Comparison of ENCODE assay signal across 8 mouse cellular contexts in the genomic region with DNA sequence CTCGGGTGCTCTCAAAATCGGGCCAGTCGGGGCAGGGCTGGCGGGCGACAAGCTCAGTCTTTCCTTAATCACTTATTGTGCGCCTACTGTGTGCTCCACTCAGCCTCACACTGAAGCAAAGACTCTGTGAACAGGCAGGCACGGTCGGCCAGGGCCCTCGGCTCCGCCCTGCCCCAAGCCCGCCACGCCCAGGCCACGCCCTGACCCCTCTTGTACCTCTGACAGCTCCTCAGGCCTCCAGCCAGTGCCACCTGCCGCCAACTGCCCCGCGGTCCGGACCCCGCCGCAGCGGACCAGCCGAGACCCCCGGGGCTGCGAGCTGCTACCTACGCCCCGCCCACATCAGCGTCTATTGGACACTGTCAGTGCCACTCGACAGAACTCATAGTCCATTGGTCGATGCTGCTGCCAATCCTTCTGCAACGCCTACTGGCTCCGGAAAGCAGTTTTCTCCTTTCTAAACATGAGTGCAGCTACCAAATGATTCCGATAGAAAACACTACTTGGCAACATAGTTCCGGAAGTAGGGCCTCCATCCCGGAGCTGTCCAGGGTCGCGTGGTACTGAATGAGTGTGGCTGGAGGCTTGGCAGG. TPM values are rescaled to one million over a fixed set of nuclear protein-coding genes. Genes with fewer than 3 reads are reported as not detected.
DNase-seq lines count a peak whose midpoint lies in the region; ATAC-seq and TF ChIP-seq lines count a peak whose summit lies in the region.

TSS of gene Slc39a3 (minus strand) at position 439 of the 593 bp plus-strand sequence.

- peak within 1 kb of the TSS; percentile 61; the same call in 1 of the 2 replicates for H3K9ac ChIP-seq in kidney, embryonic 14.5 days (ENCODE audit: low read depth, low read length)
- H3K9ac ChIP-seq in limb, embryonic 15.5 days: peak within 1 kb of the TSS; percentile 79

- peak within 1 kb of the TSS; percentile 54 for H3K4me2 ChIP-seq in kidney, embryonic 14.5 days (replicated peaks; ENCODE audit: low read depth, low read length)
- peak within 1 kb of the TSS; percentile 71 for H3K4me2 ChIP-seq in limb, embryonic 15.5 days

- no peaks in the 10 kb centered on the region for H3K4me1 ChIP-seq in bone marrow macrophage, adult 2 months (ENCODE audit: control insufficient read depth, insufficient read depth, low read length)
- H3K4me1 ChIP-seq in embryonic fibroblast, embryonic 13.5 days (ENCODE audit: control insufficient read depth, insufficient read depth, low read length): no peaks in the 10 kb centered on the region
- no peaks in the 10 kb centered on the region for H3K4me1 ChIP-seq in kidney, embryonic 14.5 days (ENCODE audit: control insufficient read depth, insufficient read depth, low read length)
- H3K4me1 ChIP-seq in limb, embryonic 15.5 days: no peaks in the 10 kb centered on the region

- TF ChIP-seq POLR2A in bone marrow macrophage, adult 2 months (IDR thresholded peaks at IDR 0.05; ENCODE audit: borderline replicate concordance, low read depth, low read length): no peak
- peak; percentile 56; the same call in 1 of the 2 replicates for TF ChIP-seq POLR2A in embryonic fibroblast, embryonic 13.5 days (IDR thresholded peaks at IDR 0.05; ENCODE audit: low read depth, low read length)

- H3K27me3 ChIP-seq in kidney, embryonic 14.5 days (ENCODE audit: control insufficient read depth, insufficient read depth, low read length): no peaks in the 10 kb centered on the region
- H3K27me3 ChIP-seq in limb, embryonic 15.5 days: no peaks in the 10 kb centered on the region

- peaks cover 5% of the 10 kb centered on the region; the same call in 1 of the 2 replicates for H3K36me3 ChIP-seq in kidney, embryonic 14.5 days (ENCODE audit: control insufficient read depth, insufficient read depth, low read length)
- H3K36me3 ChIP-seq in limb, embryonic 15.5 days: peaks cover 20% of the 10 kb centered on the region

- peak; percentile 99 for ATAC-seq in kidney, embryonic 14.5 days (ENCODE audit: low FRiP score, low TSS enrichment)
- peak; percentile 97 for ATAC-seq in limb, embryonic 15.5 days (ENCODE audit: insufficient number of reproducible peaks, low FRiP score, low TSS enrichment, low read depth)

- peak within 1 kb of the TSS; percentile 37 for H3K27ac ChIP-seq in bone marrow macrophage, adult 2 months (ENCODE audit: insufficient read depth, low read depth, low read length)
- no peak within 1 kb of the TSS for H3K27ac ChIP-seq in embryonic fibroblast, embryonic 13.5 days (ENCODE audit: insufficient read depth, low read length)
- H3K27ac ChIP-seq in kidney, embryonic 14.5 days (ENCODE audit: low read depth, low read length): no peak within 1 kb of the TSS
- peak within 1 kb of the TSS; percentile 61; the same call in 1 of the 2 replicates for H3K27ac ChIP-seq in limb, embryonic 15.5 days

- H3K4me3 ChIP-seq in bone marrow macrophage, adult 2 months (ENCODE audit: insufficient read depth, low read length): peak within 1 kb of the TSS; percentile 75
- H3K4me3 ChIP-seq in embryonic fibroblast, embryonic 13.5 days (ENCODE audit: insufficient read depth, low read length): peak within 1 kb of the TSS; percentile 80
- H3K4me3 ChIP-seq in kidney, embryonic 14.5 days (ENCODE audit: low read length): peak within 1 kb of the TSS; percentile 59
- H3K4me3 ChIP-seq in limb, embryonic 15.5 days: peak within 1 kb of the TSS; percentile 89

- DNase-seq in A20 (ENCODE audit: low read depth, low spot score): peak; percentile 100
- peak; percentile 99 to 100 for DNase-seq in heart, adult 9 months (ENCODE audit: low spot score in 2 of 2)
- peak; percentile 93 for DNase-seq in monocyte, adult 2 months (ENCODE audit: low read depth in 1 of 2, low spot score in 2 of 2)
- DNase-seq in spleen, postnatal 36 days (ENCODE audit: low spot score in 2 of 2): peak; percentile 95 to 96

- TF ChIP-seq CTCF in bone marrow macrophage, adult 2 months (IDR thresholded peaks at IDR 0.05; ENCODE audit: low read depth, low read length): no peak
- no peak for TF ChIP-seq CTCF in embryonic fibroblast, embryonic 13.5 days (IDR thresholded peaks at IDR 0.05; ENCODE audit: borderline replicate concordance, insufficient read depth, low read length)

- 1% methylated on average over 35 of the region's 35 CpGs for WGBS in kidney, embryonic 14.5 days
- under 1% methylated on average over 35 of the region's 35 CpGs for WGBS in limb, embryonic 15.5 days

- no peaks in the 10 kb centered on the region for H3K9me3 ChIP-seq in kidney, embryonic 14.5 days (ENCODE audit: control insufficient read depth, low read length)
- H3K9me3 ChIP-seq in limb, embryonic 15.5 days: no peaks in the 10 kb centered on the region

RNA-seq across cellular contexts. Expression of gene Slc39a3, which starts in this region (rescaled TPM):
- polyA plus RNA-seq in bone marrow macrophage, adult 2 months (2012; ENCODE audit: insufficient read depth, insufficient read length, missing spikeins): 14.0 and 14.5 TPM in 2 replicates
- polyA plus RNA-seq in embryonic fibroblast, embryonic 13.5 days (2011; ENCODE audit: insufficient read length, low read depth, missing spikeins): 11.9 and 13.1 TPM in 2 replicates
- polyA plus RNA-seq in kidney, embryonic 14.5 days (2014; fragmentation: Nextera tagmentation; extraction: Ambion mirVana): 6.4 and 9.1 TPM in 2 replicates
- polyA plus RNA-seq in limb, embryonic 15.5 days (2015; fragmentation: Nextera tagmentation; extraction: Ambion mirVana): 21.3 and 21.8 TPM in 2 replicates

Comparison
In these comparisons a context has a peak if more than half of its experiments do, and no peak if none do; other contexts are left out.
1. H3K27ac ChIP-seq: peak in bone marrow macrophage, adult 2 months (single experiment) and limb, embryonic 15.5 days (single experiment); none in embryonic fibroblast, embryonic 13.5 days (single experiment) and kidney, embryonic 14.5 days (single experiment).
2. Peak in every context shown above with its lines, with median percentiles within 50 percentile points of each other: DNase-seq and H3K4me3 ChIP-seq.